Mouse (Mus musculus) monocyte, adult 2 months (primary cell): ENCODE data around the gene Elovl6.

ENCODE experiments used
- DNase-seq, 2 experiments: peaks; one replicate each; pipeline ENCODE4 v3.0.0; 2022; ENCODE audit warnings: low spot score in 2 of 2, low read depth in 1 of 2

Gene Elovl6

DNA sequence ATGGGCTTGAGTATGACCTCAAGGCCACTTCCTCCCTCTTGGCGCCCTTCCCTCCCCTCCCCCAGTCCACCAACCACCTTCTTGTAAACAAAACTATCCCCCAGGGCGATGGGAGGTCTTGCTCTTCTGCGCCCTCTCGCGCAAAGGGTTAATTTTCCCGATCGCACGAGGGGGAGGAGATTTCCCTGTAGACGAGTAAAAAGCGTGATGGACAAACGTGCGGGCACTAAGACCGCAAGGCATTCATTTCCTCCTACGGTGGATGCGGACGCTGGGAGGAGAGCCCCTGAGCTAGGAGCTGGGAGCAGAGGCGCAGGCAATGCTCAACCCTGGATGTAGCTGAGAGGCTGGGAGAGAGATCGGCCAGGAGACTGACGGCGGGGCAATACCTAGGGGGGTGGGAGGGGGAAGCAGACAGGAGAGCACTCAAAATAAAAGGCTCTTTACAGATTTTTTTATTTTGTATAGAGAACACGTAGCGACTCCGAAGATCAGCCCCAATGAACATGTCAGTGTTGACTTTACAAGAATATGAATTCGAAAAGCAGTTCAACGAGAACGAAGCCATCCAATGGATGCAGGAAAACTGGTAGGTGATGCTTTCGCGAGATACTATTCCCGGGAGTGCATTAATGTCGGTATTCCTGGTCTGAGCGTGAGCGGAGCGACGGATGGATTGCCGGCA is at the start of gene Elovl6:
Gene Elovl6 (plus strand): TSS at position 176 of the 685 bp plus-strand sequence.
- peak in 1 of 2 experiments; percentile 30 for DNase-seq

DNA sequence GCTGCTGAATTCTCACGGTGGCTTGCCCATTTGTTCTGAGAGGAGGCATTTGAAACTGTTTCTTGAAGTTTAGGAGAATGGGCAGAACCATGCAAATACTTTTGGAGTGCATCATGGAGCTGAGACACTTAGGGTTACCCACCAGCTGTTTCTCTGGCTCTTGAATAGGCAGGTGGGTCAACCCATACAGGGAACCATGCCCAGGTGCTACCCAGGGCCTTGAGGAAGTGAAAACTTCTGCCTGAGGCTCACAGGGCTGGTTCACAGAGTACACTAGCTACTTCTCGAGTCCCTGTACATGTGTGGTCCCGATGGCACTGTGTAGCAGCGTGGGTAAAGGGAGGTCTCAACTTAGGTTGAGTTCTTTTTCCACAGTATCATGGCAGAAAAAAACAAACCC is 43.4 kb upstream of the Elovl6 start:
- DNase-seq = no peak

- peak in 1 of 2 experiments; percentile 6 for DNase-seq
These were observed 38.0 kb upstream of the Elovl6 start for GRCm38 (mm10) chr3:129494123-129494522.

DNA sequence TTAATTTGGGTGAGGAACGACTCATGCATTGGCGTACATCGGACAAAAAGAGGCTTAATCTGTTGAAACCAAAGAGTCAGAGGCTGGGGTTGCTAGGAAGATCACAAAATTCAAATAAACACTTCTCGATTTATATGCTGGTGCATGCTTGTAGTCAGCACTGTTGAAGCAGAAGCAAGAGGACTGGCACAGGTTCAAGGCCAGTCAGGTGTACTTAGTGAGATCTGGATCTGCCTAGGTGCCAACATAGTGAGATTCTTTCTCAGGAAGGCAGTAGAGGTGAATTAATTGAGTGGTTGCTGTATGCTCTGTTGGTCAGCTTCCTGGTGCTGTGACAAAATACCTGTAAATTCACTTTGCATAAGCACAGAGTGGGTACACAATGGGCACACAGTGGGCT is 37.4 kb upstream of the Elovl6 start:
- no peak for DNase-seq

- DNase-seq = no peak
These were observed 28.4 kb upstream of the Elovl6 start for GRCm38 (mm10) chr3:129503781-129504180.

GRCm38 (mm10) chr3:129504928-129505327 is 27.2 kb upstream of the Elovl6 start:
- no peak for DNase-seq

- DNase-seq = no peak
These were observed 24.4 kb upstream of the Elovl6 start for GRCm38 (mm10) chr3:129507736-129508135.

DNA sequence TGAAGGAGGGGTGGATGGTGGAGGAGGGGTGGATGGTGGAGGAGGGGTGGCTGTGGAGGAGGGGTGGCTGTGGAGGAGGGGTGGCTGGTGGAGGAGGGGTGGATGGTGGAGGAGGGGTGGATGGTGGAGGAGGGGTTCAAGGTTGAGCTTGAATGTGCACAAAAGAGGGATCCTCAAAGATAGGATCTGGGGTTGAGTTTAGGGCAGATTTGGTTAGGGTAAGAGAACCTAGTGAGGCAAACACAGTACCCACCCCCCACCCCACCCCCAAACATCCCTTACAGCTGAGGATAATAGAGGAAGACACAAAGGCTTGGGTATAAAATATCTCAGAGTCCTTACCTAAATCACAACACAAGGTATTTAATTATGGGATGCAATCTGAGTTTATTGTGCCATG is 23.6 kb upstream of the Elovl6 start:
- DNase-seq = no peak

DNA sequence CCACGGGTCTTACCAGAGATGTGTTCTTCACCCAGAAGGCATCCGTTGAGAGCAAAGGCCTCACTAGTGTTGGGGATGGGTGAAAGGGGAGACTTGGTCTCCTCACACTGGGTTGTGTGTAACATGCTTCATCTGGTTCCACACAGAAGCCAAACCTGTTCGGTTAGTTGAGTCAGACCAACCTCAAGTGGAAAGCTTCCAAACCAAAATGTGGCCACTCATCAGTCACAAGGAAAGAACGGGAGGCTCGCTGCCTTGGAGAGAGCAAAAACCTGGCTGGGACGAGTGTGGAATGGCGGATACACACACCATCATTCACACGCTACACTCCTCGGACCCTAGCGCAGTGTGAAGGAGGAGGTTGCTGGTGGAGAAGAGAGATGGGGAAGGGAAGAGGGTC is 22.4 kb upstream of the Elovl6 start:
- no peak for DNase-seq

DNA sequence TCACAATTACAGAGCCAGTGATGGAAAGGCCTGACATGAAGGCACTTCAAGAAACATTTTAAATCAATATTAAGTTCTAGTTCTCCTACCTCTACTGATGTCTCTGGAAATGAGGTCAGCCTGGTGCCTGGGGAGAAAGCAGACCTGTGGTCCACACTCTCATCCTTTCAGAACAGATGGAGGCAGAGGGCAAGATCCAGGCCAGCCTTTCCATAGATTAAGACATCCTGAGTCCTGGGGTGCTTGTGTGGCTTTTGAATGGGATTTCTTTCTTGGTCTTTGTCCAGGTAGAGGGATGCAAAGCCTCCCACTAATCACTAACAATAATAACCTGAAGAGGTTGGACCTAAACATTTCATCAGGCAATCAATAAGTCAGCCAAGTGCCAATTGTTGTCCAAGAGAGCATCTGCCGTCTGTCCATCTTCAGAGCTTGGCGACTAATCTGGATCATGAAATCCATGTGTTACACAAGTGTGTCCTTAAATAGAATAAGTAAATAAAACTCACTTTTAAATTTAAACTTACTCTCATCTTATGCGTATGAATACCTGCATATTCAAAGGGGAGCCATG is 16.2 kb upstream of the Elovl6 start:
- DNase-seq = no peak

- no peak for DNase-seq
These were observed 11.7 kb upstream of the Elovl6 start for GRCm38 (mm10) chr3:129520499-129520898.

DNA sequence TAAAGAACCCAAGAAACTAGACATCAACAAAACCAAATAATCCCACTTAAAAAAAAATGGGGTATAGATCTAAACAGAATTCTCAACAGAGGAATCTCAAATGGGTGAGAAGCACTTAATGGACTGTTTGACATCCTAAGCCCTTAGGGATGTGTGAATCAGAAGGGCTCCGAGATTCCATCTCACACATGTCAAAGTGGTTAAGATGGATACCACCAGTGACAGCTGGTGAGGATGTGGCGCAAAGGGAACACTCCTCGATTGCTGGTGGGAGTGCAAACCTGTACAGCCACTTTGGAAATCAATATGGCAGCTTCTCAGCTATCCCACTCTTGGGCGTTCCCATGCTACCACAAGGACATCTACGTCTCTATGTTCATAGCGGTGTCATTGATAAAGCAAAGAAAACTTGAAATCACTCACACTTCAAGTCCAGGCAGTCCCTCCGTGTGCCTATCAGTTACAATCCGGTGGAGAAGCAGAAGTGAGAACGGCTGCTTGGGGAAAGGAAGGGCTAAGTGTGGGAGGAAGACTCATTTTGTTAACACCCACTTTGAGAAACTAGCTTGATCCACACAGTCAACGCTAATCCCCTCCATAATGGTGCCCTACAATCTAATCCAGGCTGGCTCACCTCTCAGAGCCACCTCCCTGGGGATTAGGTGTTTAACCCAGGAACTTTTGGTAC is 8.6 kb upstream of the Elovl6 start:
- no peak for DNase-seq

DNA sequence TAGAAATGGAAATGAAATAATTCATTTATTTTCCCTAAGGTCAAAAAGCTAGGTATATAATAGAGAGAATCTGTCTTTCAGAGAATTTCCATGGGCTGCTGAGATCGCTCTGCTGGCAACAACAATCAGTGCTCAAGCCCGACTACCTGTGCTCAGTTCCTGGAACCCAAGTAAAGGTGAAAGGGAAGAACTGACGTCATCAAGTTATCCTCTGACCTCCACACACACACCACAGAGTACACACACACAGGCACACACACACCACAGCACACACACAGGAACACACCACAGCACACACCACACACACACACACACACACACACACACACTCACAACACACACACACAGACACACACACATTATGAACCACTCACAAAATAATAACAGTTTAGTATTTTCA is 5.1 kb upstream of the Elovl6 start:
- no peak for DNase-seq

GRCm38 (mm10) chr3:129529311-129529710 is 2.8 kb upstream of the Elovl6 start:
- no peak for DNase-seq

DNA sequence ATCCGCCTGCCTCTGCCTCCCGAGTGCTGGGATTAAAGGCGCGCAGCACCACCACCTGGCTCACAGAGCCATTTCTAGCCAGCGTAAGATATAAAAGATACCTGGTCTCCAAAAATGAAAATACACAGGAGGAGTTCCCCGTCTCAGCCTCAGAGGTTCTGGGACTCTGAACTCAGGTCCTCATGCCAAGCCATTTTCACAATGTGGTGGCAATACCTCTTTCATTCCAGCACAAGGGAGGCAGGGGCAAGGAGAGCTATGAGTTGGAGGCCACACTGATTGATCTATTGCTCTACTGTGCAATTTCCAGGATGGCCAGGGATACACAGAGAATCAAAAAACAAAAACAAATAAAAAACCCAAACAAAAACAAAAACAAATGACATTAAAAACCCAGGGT is 1.7 kb upstream of the Elovl6 start:
- no peak for DNase-seq

- no peak for DNase-seq
These were observed 949 bp downstream of the Elovl6 start for GRCm38 (mm10) chr3:129532865-129533742.

- no peak for DNase-seq
These were observed 1.8 kb downstream of the Elovl6 start for GRCm38 (mm10) chr3:129533743-129534530.

DNA sequence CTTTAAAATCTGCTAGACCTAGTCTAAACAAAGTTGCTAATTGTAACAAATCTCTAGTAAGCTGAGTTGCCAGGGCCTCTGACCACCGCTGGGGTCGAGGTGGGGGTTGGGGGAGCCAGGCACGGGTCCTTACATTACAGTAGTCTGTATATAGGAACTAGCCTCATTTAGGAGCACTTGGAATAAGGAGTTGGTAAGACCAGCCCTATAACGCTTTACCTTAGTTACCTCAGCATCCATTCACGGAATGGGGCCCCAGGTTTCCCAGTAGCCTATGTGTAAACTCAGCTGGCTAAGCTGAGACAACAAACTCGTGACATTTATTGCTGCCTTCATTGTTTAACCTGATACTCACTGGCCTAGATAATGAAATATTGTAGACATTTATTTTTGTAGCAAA is 3.3 kb downstream of the Elovl6 start:
- DNase-seq = no peak

- peak; percentile 41 to 42 for DNase-seq
These were observed 4.0 kb downstream of the Elovl6 start for GRCm38 (mm10) chr3:129536109-129536508.

DNA sequence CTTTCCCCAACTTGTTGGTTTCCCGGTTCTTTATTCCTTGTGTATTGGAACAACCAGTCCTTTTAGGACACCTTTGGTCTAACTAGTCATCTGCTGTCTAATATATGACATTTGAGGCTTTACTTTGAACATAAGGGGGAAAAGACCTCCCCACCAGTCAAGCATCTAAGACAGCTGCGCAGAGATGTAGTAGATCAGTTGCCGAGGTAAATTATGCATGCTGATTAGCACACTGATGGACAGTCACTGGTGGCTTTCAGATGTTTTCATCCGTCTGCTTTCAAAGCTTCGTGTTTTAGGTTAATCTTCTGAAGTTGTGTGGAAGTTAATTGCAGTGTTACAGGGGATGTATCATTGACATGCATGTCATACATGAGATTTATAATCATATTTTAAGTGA is 5.8 kb downstream of the Elovl6 start:
- no peak for DNase-seq

- no peak for DNase-seq
These were observed 8.7 kb downstream of the Elovl6 start for GRCm38 (mm10) chr3:129540882-129541281.
